Mouse (Mus musculus) E14TG2a.4 (cell line): ENCODE data around the gene Pcgf3.

Experiments
- H3K27me3 ChIP-seq: 2 replicates; pipeline ENCODE4 v1.6.1; 2014; ENCODE audit warnings: low read length, control low read depth; ENCODE audit not compliant: insufficient read depth
- H3K36me3 ChIP-seq: 2 replicates; pipeline ENCODE4 v1.6.1; 2014; ENCODE audit warnings: low read length, control low read depth; ENCODE audit not compliant: insufficient read depth
- H3K4me1 ChIP-seq: replicated peaks from 2 replicates; pipeline ENCODE4 v1.6.1; 2014; ENCODE audit warnings: low read depth, low read length, control low read depth
- H3K4me3 ChIP-seq: replicated peaks from 2 replicates; pipeline ENCODE4 v1.5.1; 2014; ENCODE audit warnings: mild to moderate bottlenecking, low read length
- H3K9me3 ChIP-seq: 2 replicates; pipeline ENCODE4 v1.6.1; 2014; ENCODE audit warnings: low read length, control low read depth
- CTCF ChIP-seq: conservative IDR thresholded peaks from 2 replicates; pipeline ENCODE4 v1.5.1; 2014; ENCODE audit warnings: low read length
- NANOG ChIP-seq: IDR thresholded peaks from 2 replicates; pipeline ENCODE4 v1.6.1; 2014; ENCODE audit warnings: borderline replicate concordance, low read length, mixed read lengths
- POU5F1 ChIP-seq: IDR thresholded peaks from 2 replicates; pipeline ENCODE4 v1.6.1; 2014; ENCODE audit warnings: low read length, borderline replicate concordance

The Pcgf3 gene

GRCm38 (mm10) chr5:108522597-108522996, 61.6 kb downstream of the Pcgf3 start:
- Histone ChIP-seq H3K9me3 (peaks cover 6% of the 10 kb centered on the region; the same call in 1 of the 2 replicates), H3K36me3 (no peaks in the 10 kb centered on the region), H3K27me3 (no peaks in the 10 kb centered on the region), H3K4me1 (peaks cover 41% of the 10 kb centered on the region), H3K4me3 (no peak overlapping the region)
- TF ChIP-seq POU5F1 (no peak), CTCF (no peak), NANOG (no peak)

DNA sequence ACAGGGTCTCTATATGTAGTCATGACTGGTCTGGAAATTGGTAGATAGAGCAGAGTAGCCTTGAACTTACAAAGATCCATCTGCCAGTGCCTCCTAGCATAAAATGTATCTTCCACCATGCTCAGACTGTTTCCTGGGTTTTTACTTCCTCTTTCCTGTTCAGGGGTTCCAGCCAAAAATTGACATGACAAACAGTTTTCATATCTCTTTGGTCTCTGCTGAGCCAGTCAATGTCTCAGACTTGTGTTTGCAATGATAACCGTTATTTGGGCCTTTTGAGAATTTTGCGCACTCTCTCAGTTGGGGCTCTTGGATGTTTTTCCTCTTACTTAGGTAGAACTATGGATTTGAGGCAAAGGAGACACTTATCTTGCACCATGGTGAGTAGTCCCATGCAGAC, 73.2 kb downstream of the Pcgf3 start:
- no peak overlapping the region for H3K4me3 ChIP-seq
- H3K36me3 ChIP-seq, result no peaks in the 10 kb centered on the region
- no peaks in the 10 kb centered on the region for H3K27me3 ChIP-seq
- no peaks in the 10 kb centered on the region for H3K4me1 ChIP-seq
- no peaks in the 10 kb centered on the region for H3K9me3 ChIP-seq
- TF ChIP-seq POU5F1 (no peak), NANOG (no peak), CTCF (no peak)

GRCm38 (mm10) chr5:108543516-108544291, 82.7 kb downstream of the Pcgf3 start:
- Histone ChIP-seq H3K4me1 (peaks cover 3% of the 10 kb centered on the region), H3K4me3 (no peak overlapping the region), H3K9me3 (no peaks in the 10 kb centered on the region), H3K27me3 (peaks cover 18% of the 10 kb centered on the region), H3K36me3 (no peaks in the 10 kb centered on the region)
- TF ChIP-seq NANOG, result no peak
- no peak for TF ChIP-seq CTCF
- no peak for TF ChIP-seq POU5F1

DNA sequence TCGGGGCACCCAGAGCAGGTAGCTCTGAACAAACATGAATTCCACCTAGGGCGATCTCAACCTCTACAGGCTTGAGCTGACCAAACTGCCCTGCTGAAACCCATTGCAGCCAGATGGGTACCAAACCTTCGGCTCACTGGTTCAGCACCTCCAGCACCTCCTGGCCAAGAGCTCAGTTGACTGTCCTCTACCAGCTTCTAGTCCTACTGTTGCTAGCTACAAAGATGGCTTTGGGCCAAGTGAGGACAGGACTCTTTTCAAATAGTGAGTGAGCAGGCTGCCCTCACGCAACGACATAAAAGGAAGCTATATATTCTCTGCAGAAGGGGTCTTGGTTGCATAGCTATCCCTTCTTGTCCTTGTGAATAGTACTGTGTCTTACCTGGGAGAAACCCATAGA, 86.6 kb downstream of the Pcgf3 start:
- Histone ChIP-seq H3K9me3 (no peaks in the 10 kb centered on the region), H3K4me1 (peaks cover 22% of the 10 kb centered on the region), H3K27me3 (peaks cover 53% of the 10 kb centered on the region), H3K36me3 (no peaks in the 10 kb centered on the region), H3K4me3 (no peak overlapping the region)
- no peak for TF ChIP-seq NANOG
- TF ChIP-seq CTCF, result no peak
- TF ChIP-seq POU5F1, result no peak

GRCm38 (mm10) chr5:108549137-108549488, 88.1 kb downstream of the Pcgf3 start:
- no peaks in the 10 kb centered on the region for H3K36me3 ChIP-seq
- no peaks in the 10 kb centered on the region for H3K9me3 ChIP-seq
- peaks cover 22% of the 10 kb centered on the region for H3K4me1 ChIP-seq
- H3K27me3 ChIP-seq, result peaks cover 64% of the 10 kb centered on the region
- no peak for TF ChIP-seq POU5F1
- no peak for TF ChIP-seq CTCF
- TF ChIP-seq NANOG, result no peak
- H3K4me3 ChIP-seq, result peak overlapping the region; percentile 83

DNA sequence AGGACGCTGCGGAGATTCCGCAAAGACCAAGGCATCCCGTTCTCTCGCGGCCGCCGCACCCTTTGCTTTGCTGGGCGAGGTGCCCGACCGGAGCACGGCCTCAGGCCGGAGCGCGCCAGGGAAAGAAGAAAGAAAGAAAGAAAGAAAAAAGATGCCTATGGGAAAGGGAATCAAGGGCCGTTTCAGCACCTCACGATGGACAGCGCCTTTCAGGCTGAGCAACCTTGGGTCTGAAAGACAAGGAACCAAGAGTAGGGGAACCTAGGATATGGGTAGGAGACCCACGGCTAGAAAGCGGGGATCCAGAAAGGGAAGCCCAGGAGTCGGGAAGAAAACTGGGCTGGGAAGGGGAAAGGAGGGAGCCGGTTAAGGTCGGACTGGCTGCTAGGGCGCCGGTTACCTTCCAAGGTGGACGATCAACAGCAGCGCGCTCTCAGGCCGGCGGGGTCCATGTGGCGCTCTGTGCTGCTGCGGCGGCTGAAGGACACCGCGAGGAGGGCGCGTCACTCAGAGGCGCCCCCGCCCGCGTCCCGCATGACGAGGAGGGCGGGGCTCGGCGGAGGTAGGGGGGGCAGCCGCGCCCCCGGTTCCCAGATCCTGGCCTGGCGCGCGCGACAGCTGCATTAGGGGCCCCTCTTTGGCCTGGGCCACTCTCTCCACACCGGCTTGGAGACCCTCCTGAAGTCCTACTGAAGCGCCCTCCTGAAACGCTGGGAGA, 88.6 kb downstream of the Pcgf3 start, which contains the start of gene Cplx1:
Gene Cplx1, minus strand, starts transcription at position 536 of the 718 bp plus-strand sequence.
- TF ChIP-seq NANOG (no peak), POU5F1 (no peak), CTCF (no peak)
- H3K27me3 ChIP-seq, result peaks cover 67% of the 10 kb centered on the region
- peak within 1 kb of the TSS; percentile 83 for H3K4me3 ChIP-seq
- no peaks in the 10 kb centered on the region for H3K9me3 ChIP-seq
- H3K4me1 ChIP-seq, result peaks cover 22% of the 10 kb centered on the region
- H3K36me3 ChIP-seq, result no peaks in the 10 kb centered on the region

- Histone ChIP-seq H3K36me3 (no peaks in the 10 kb centered on the region), H3K4me3 (peak overlapping the region; percentile 83), H3K4me1 (peaks cover 22% of the 10 kb centered on the region), H3K27me3 (peaks cover 72% of the 10 kb centered on the region), H3K9me3 (no peaks in the 10 kb centered on the region)
- no peak for TF ChIP-seq POU5F1
- TF ChIP-seq CTCF, result no peak
- TF ChIP-seq NANOG, result no peak
These were observed 89.2 kb downstream of the Pcgf3 start for GRCm38 (mm10) chr5:108550207-108550594.

DNA sequence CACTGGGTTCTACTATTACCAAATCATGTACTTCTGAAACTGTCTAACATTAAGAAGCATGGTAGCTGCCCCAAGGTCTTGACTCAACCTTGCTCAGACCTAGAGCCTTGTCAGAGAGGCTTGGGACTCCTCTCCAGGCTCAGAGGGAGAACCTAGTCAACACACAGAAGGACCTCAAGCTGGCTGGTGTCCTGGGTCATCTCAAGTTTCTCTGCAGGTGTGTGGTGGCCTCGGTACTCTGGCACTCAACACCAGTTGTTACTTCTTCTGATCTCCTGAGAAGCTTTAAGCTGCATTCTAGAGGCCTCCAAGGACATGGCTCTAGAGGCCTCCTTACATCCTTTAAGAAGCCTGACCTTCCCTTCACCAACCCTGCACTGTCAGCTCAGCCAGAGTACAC, 93.0 kb downstream of the Pcgf3 start:
- TF ChIP-seq POU5F1 (no peak), CTCF (no peak), NANOG (no peak)
- Histone ChIP-seq H3K4me1 (peaks cover 15% of the 10 kb centered on the region), H3K36me3 (no peaks in the 10 kb centered on the region), H3K27me3 (peaks cover 57% of the 10 kb centered on the region), H3K9me3 (no peaks in the 10 kb centered on the region), H3K4me3 (no peak overlapping the region)
